Mouse (Mus musculus) limb, embryonic 14.5 days (tissue): Measurements from ENCODE around the gene Gm10638. TPM values are rescaled to one million over a fixed set of nuclear protein-coding genes. Genes with fewer than 3 reads are reported as not detected.

Experiments used
- ATAC-seq: fragments of 200-750 bp; cut with Nextera tagmentation; 2 replicates; pipeline ENCODE4 v1.8.0; 2017; ENCODE audit warnings: low read depth, moderate number of reproducible peaks, moderate TSS enrichment; ENCODE audit not compliant: low FRiP score
- DNase-seq: peaks from one replicate; pipeline ENCODE4 v3.0.0-alpha.2; 2015; ENCODE audit warnings: low spot score
- H3K27ac ChIP-seq: fragments of 300-500 bp; sonication (generic); replicated peaks from 2 replicates; pipeline ENCODE4 v1.5.1; 2014; ENCODE audit warnings: low read depth, mild to moderate bottlenecking, low read length, moderate library complexity, mixed read lengths
- H3K27me3 ChIP-seq: fragments of 300-500 bp; sonication (generic); 2 replicates; pipeline ENCODE4 v1.6.1; 2014; ENCODE audit warnings: low read length, mixed read lengths; ENCODE audit not compliant: control insufficient read depth, insufficient read depth
- H3K36me3 ChIP-seq: fragments of 300-500 bp; sonication (generic); 2 replicates; pipeline ENCODE4 v1.6.1; 2014; ENCODE audit warnings: mild to moderate bottlenecking, low read length, moderate library complexity, mixed read lengths; ENCODE audit not compliant: control insufficient read depth, insufficient read depth
- H3K4me1 ChIP-seq: fragments of 300-500 bp; sonication (generic); 2 replicates; pipeline ENCODE4 v1.6.1; 2014; ENCODE audit warnings: antibody characterized with exemption, low read length, mixed read lengths; ENCODE audit not compliant: control insufficient read depth, insufficient read depth
- H3K4me2 ChIP-seq: fragments of 300-500 bp; sonication (generic); replicated peaks from 2 replicates; pipeline ENCODE4 v1.6.1; 2014; ENCODE audit warnings: low read depth, mild to moderate bottlenecking, low read length, moderate library complexity; ENCODE audit not compliant: severe bottlenecking
- H3K4me3 ChIP-seq: fragments of 300-500 bp; sonication (generic); replicated peaks from 2 replicates; pipeline ENCODE4 v1.5.1; 2014; ENCODE audit warnings: low read length
- H3K9ac ChIP-seq: fragments of 300-500 bp; sonication (generic); 2 replicates; pipeline ENCODE4 v1.6.1; 2014; ENCODE audit warnings: mild to moderate bottlenecking, low read depth, low read length, moderate library complexity; ENCODE audit not compliant: severe bottlenecking
- H3K9me3 ChIP-seq: fragments of 300-500 bp; sonication (generic); 2 replicates; pipeline ENCODE4 v1.6.1; 2016; ENCODE audit warnings: low read length; ENCODE audit not compliant: control insufficient read depth
- POLR2A ChIP-seq: fragments of 200-500 bp; IDR thresholded peaks from 2 replicates; pipeline ENCODE4 v1.8.0; 2012; ENCODE audit warnings: inconsistent platforms, mild to moderate bottlenecking, moderate library complexity, borderline replicate concordance; ENCODE audit not compliant: insufficient read depth, insufficient read length; ENCODE audit errors: extremely low read depth
- WGBS: fragments of 180-500 bp; shearing (Covaris S2); extraction: QIAGEN DNeasy Blood & Tissue Kit; methylation state at CpG from one replicate; pipeline ENCODE4 v1.1.7; 2014; 5-methylcytosine and 5-hydroxymethylcytosine counted together
- polyA plus RNA-seq, 2 experiments: library from polyadenylated mRNA; depleted of rRNA in 1 of 2; stranded (reverse) in 1 of 2; unstranded in 1 of 2; fragments of >200 nt; fragmentation: Nextera tagmentation in 1 of 2; extraction: Ambion mirVana in 1 of 2; gene quantifications; 2 replicates each; pipeline versions ENCODE4 v1.2.1 to v1.2.3; 2012 to 2014

Gm10638 gene
- polyA plus RNA-seq, 2 experiments = 2.9 to 5.3 TPM

GRCm38 (mm10) chr8:86718332-86718994, 27.0 kb upstream of the Gm10638 start:
- Histone ChIP-seq H3K27me3 (no peaks in the 10 kb centered on the region), H3K4me1 (no peaks in the 10 kb centered on the region), H3K27ac (no peak overlapping the region), H3K4me3 (no peak overlapping the region), H3K9ac (no peak overlapping the region), H3K9me3 (no peaks in the 10 kb centered on the region), H3K36me3 (peaks cover 39% of the 10 kb centered on the region), H3K4me2 (no peak overlapping the region)
- no peak for DNase-seq
- ATAC-seq = no peak
- TF ChIP-seq POLR2A = no peak
- WGBS = 91% methylated on average over 2 of the region's 2 CpGs

- ATAC-seq = no peak
- H3K9ac ChIP-seq = no peak overlapping the region
- H3K9me3 ChIP-seq = no peaks in the 10 kb centered on the region
- H3K27ac ChIP-seq = no peak overlapping the region
- no peaks in the 10 kb centered on the region for H3K27me3 ChIP-seq
- peaks cover 36% of the 10 kb centered on the region for H3K36me3 ChIP-seq
- 92% methylated on average over 1 of the region's 1 CpGs for WGBS
- no peaks in the 10 kb centered on the region for H3K4me1 ChIP-seq
- no peak for TF ChIP-seq POLR2A
- no peak overlapping the region for H3K4me3 ChIP-seq
- no peak overlapping the region for H3K4me2 ChIP-seq
- no peak for DNase-seq
These were observed 26.1 kb upstream of the Gm10638 start for GRCm38 (mm10) chr8:86719368-86719767.

- Histone ChIP-seq H3K4me1 (no peaks in the 10 kb centered on the region), H3K9me3 (no peaks in the 10 kb centered on the region), H3K36me3 (peaks cover 32% of the 10 kb centered on the region), H3K4me2 (no peak overlapping the region), H3K27me3 (no peaks in the 10 kb centered on the region), H3K9ac (no peak overlapping the region), H3K27ac (no peak overlapping the region), H3K4me3 (no peak overlapping the region)
- no peak for TF ChIP-seq POLR2A
- no peak for ATAC-seq
- 92% methylated on average over 6 of the region's 6 CpGs for WGBS
- DNase-seq = no peak
These were observed 24.6 kb upstream of the Gm10638 start for GRCm38 (mm10) chr8:86720756-86721459.

GRCm38 (mm10) chr8:86721490-86721889, 24.0 kb upstream of the Gm10638 start:
- Histone ChIP-seq H3K4me1 (no peaks in the 10 kb centered on the region), H3K36me3 (peaks cover 27% of the 10 kb centered on the region), H3K4me3 (no peak overlapping the region), H3K9ac (no peak overlapping the region), H3K4me2 (no peak overlapping the region), H3K27ac (no peak overlapping the region), H3K9me3 (no peaks in the 10 kb centered on the region), H3K27me3 (no peaks in the 10 kb centered on the region)
- WGBS = 88% methylated on average over 2 of the region's 2 CpGs
- ATAC-seq (no peak), DNase-seq (no peak)
- TF ChIP-seq POLR2A = no peak

GRCm38 (mm10) chr8:86726959-86727358, 18.5 kb upstream of the Gm10638 start:
- TF ChIP-seq POLR2A = no peak
- no peaks in the 10 kb centered on the region for H3K9me3 ChIP-seq
- peaks cover 12% of the 10 kb centered on the region for H3K36me3 ChIP-seq
- no peak overlapping the region for H3K4me2 ChIP-seq
- WGBS = 83% methylated on average over 6 of the region's 6 CpGs
- H3K4me1 ChIP-seq = peaks cover 10% of the 10 kb centered on the region; the same call in 1 of the 2 replicates
- DNase-seq (no peak), ATAC-seq (no peak)
- H3K9ac ChIP-seq = no peak overlapping the region
- H3K4me3 ChIP-seq = no peak overlapping the region
- no peak overlapping the region for H3K27ac ChIP-seq
- H3K27me3 ChIP-seq = no peaks in the 10 kb centered on the region
